Mouse (Mus musculus): ENCODE measurements around the gene Nfkb1. TPM values are rescaled to one million over a fixed set of nuclear protein-coding genes. Genes with fewer than 3 reads are reported as not detected.

The Nfkb1 gene
- total RNA-seq, 1 experiment from 2014 or later: 259 TPM

DNA sequence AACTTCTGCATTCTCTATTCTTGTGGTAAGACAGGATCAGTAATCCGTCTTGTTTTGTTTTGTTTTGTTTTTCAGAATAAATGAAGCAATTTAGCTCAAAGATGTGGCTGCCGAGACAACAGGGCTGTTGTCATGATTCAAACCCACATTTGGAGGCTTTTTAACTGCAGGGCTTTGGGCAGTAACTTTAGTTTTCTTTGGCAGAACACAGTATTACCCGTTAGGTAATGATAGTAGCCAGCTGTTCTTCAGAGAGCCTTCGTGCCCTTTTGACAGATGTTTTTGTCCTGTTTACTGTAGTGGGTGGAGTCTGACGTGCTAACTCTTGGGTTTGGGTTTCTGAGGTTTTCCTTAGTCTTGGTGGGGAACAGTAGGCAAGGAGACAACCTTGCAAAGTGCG lies 118.3 kb downstream of the Nfkb1 start:
- ATAC-seq (replicated peaks; ENCODE audit: insufficient number of reproducible peaks, low FRiP score, low TSS enrichment, poor library complexity, severe bottlenecking): no peak

DNA sequence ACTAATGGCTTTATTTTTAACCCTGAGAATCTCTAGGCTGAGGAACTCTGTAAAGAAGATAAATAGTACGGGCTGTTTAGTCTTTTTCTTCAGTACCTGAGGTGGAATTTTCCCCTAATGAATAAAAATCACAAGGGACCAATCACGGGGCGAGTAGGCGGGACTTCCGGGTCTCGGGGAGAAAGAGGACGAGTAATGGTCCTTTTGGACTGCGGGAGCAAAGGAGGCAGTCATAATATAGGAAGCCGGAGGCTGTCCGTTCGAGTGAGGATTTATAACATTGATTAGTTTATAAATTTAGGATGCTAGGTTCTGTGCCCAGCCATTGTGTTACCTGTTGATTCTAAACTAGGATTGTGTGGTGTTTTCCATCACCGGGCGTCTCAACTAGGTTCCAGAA lies 119.8 kb downstream of the Nfkb1 start:
- no peak for ATAC-seq (replicated peaks; ENCODE audit: insufficient number of reproducible peaks, low FRiP score, low TSS enrichment, poor library complexity, severe bottlenecking)

DNA sequence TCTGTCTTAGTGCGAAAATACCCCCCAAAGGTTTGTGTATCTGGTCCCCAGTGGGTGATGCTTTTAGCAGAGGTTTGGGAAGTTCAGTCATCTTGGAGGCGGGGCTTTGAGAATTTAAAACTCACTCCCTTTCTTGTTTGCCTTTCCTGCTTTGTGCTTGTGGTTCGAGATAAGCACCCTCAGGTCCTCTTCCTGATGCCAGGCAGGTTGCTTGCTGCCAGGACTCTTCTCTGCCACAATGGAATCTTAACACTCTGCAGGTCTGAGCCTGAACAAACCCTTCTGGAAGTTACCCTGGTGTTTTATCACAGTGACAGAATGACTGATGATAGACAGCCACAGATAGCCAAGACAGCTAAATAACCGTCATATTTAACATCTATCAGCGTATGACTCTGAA lies 122.7 kb downstream of the Nfkb1 start:
- no peak for ATAC-seq (replicated peaks; ENCODE audit: insufficient number of reproducible peaks, low FRiP score, low TSS enrichment, poor library complexity, severe bottlenecking)

DNA sequence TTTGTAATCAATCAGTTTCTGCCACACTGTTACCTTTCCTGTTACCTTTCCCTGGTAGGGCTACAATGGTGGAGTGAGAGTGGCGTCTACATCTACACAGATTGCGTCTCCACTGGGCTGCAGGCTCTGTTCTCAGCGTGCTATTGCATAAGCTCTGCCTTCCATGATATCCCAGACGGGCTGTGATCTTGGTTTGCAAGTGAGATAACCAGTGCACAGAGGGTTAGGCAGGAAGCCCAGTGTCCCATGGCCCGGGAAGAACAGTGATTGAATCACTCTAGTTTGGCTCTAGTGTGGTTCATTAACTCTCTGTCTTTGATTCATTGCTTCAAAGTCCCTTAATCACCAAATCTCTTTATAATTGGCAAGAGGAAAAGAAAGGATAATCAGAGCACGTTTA lies 123.5 kb downstream of the Nfkb1 start:
- ATAC-seq (replicated peaks; ENCODE audit: insufficient number of reproducible peaks, low FRiP score, low TSS enrichment, poor library complexity, severe bottlenecking): no peak

DNA sequence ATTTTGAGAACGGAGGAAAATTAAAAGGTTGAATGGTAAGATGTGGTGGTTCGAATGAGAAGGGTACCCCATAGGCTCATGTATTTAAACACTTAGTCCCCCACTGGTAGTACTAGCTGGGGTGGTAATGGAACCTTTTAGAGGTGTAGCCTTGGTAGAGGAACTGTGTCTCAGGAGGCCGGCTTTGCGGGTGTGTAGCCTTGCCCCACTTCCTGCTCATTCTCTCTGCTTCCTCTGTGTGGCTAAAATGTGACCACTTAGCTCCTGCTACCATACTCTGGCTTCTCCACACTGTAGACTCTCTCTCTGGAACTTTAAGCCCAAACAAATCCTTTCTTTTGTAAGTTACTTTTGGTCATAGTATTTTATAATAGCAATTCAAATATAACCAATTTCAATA lies 126.0 kb downstream of the Nfkb1 start:
- peak; percentile 80 for ATAC-seq (replicated peaks; ENCODE audit: insufficient number of reproducible peaks, low FRiP score, low TSS enrichment, poor library complexity, severe bottlenecking)

DNA sequence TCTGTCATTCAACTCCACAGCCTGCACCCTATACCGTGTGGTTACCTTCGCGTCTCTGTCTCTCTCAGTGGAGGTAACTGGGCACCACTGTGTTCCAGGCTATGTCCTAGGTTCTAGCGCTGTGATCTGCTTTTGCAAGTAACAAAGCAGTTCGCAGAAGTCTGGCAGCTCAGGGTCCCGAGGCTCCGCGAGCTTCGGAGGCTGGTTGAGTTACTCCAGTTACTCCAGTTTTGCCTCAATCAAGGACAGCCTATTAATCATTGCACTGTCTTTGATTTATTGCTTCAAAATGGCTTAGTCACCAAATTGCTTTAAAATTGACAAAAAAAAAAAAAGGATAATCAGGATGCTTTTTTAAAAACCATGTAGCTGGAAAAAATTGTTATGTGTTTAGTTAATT lies 126.6 kb downstream of the Nfkb1 start:
- no peak for ATAC-seq (replicated peaks; ENCODE audit: insufficient number of reproducible peaks, low FRiP score, low TSS enrichment, poor library complexity, severe bottlenecking)

DNA sequence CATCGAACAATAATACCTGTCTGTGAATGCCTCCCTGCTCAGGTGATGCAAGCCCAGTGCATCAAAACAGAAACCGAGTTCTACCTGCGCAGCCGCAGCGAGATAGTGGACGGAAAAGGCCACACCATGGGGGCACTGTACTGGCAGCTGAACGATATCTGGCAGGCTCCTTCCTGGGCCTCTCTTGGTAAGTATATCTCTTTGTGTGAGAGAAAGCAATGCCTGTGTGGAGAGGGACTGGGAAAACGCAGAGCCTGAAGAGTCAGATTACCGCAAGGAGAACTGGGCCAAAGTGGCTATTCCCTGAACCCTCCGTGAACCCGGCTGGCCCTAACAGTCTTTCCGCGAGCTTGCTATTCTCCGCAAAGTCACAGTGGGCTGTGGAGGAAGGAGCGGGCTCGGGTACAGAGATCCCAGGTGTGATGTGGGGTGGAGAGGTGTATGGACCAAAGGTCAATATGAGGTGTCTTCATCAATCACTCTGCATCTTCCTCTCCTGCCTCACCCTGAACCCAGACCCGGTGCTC lies 128.1 kb downstream of the Nfkb1 start:
- no peak for ATAC-seq (replicated peaks; ENCODE audit: insufficient number of reproducible peaks, low FRiP score, low TSS enrichment, poor library complexity, severe bottlenecking)

DNA sequence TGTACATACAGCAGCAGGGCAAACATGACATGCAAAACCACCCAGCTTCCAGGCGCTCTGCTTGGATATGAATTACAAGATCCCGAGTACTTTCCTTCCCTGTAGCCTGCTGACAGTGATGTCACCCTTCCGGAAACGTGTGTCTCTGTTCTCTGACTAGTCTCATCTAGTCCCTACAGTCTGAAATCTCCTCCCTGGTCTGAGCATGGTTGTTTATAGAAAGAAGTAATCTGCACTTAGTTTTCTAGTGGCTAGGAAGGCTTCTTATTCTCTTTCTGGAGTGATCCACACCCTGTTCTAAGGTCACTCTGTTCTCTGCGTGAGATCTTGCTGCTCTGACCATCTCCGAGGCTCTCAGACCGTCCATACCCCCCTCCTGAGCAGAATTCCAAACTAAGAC lies 129.3 kb downstream of the Nfkb1 start:
- ATAC-seq (replicated peaks; ENCODE audit: insufficient number of reproducible peaks, low FRiP score, low TSS enrichment, poor library complexity, severe bottlenecking): no peak

DNA sequence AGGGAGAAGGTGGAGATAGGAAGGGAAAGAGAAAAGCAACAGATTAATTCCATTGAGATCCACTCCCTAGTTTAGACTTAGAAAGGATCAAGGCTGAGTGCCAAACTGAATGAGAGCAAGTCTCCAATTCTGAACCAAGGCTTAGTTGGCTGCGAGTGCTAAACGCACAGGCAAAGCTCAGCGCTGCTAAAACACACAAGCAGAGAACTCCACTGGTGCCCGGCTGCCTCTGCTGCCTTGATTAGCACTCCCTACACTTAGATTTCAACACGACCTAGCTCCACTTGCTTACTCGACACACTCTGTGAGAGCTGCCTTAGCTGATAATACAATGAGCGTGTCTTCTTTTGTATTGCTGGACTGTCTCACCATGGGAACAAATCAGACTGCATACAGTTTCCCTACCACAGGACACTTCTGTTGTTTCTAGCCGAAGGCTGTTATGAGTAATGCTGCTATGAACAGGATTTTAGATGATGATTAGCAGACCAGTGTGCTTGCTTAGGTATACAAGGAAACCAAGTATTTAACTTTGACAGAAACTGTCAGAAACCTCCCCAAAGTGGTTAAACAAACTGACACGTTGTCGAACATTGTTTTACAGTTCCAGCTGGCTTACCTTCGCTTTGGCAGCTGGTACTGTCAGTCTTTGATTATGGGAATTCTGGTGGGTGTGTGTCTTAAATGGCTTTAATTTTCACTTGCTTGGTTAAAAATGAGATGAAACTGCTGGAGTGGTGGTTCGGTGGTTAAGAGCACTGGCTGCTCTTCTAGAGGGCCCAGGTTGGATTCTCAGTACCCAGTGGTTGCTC lies 134.3 kb downstream of the Nfkb1 start:
- ATAC-seq (replicated peaks; ENCODE audit: insufficient number of reproducible peaks, low FRiP score, low TSS enrichment, poor library complexity, severe bottlenecking): no peak

DNA sequence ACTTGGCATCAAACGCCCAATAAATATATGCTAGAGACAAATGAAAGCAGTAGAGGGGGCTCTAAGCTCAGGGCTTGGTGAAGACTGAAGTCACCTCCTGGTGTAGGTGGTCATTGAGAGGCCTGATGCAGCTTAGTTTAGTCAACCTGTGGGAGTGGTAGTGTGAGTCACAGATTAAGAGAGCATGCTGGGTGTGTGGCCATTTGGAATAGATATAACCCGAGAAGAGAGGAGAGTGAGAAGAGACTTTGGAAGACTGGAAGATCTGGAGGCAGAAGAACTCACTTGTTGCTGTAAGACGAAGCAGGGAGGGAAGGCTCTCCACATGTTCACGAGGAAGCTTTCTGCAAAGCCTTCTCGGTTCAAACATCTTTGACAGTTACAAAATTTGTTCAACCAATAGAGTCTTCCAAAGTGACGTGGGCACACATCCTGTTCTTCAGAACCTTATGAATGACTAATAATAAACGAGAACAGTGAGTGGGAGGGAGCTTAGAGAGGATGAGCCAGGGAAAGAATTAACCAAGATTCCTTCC lies 135.2 kb downstream of the Nfkb1 start:
- no peak for ATAC-seq (replicated peaks; ENCODE audit: insufficient number of reproducible peaks, low FRiP score, low TSS enrichment, poor library complexity, severe bottlenecking)

DNA sequence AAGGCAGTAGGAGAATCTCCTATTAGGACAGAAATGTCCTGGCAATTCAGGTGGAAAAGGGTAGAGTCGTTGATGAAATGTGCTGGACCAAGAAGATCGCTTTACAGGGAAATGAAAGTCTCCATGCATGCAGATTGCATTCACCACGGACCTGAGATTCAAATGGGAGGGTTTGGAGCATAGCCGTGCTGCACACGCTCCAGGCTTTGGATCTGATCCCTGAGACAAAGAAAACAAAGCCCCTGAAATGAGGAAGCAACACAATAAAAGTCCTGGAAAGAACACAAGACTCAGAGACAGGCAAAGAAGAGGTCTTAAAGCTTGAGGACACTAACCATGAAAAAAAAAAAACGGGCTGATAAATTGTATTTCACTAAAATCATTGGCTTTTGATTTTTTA lies 136.2 kb downstream of the Nfkb1 start:
- ATAC-seq (replicated peaks; ENCODE audit: insufficient number of reproducible peaks, low FRiP score, low TSS enrichment, poor library complexity, severe bottlenecking): no peak

DNA sequence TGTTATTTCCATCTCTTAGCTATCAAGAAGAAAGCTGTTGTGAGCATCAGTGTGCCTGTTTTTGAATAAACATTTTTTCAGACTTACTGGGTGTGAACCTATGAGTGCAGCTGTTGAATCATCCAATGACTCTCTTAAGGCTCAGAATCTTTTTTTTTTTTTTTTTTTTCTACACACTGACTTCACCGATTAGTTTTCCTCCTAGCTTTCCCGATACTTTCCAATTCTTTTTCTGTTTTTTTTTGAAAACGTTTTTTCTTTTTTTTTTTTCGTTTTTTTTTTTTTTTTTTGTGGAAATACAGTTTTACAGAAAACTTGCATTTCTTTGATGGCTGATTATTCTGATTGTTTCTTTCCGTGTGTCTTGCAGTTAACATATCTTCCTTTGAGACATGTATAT lies 138.5 kb downstream of the Nfkb1 start:
- ATAC-seq (replicated peaks; ENCODE audit: insufficient number of reproducible peaks, low FRiP score, low TSS enrichment, poor library complexity, severe bottlenecking): no peak

DNA sequence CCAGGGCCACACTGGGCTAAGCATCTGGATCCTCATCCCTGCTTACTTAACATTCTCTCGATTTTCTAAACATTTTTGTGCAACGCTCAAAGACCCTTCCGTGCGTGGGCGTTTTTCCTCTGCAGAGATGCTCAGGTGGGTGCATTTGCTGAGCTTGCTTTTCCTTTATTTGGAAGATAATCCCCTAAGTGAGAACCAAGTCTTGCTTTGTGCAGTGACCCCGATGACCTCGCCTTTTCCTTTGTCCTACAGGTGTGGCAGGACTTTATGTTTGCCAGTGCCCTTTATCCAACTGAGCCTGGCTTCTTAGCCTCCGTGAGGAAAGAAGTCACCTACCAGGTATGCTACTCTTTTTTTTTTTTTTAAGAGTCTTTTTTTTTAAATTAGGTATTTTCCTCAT lies 144.0 kb downstream of the Nfkb1 start:
- no peak for ATAC-seq (replicated peaks; ENCODE audit: insufficient number of reproducible peaks, low FRiP score, low TSS enrichment, poor library complexity, severe bottlenecking)

DNA sequence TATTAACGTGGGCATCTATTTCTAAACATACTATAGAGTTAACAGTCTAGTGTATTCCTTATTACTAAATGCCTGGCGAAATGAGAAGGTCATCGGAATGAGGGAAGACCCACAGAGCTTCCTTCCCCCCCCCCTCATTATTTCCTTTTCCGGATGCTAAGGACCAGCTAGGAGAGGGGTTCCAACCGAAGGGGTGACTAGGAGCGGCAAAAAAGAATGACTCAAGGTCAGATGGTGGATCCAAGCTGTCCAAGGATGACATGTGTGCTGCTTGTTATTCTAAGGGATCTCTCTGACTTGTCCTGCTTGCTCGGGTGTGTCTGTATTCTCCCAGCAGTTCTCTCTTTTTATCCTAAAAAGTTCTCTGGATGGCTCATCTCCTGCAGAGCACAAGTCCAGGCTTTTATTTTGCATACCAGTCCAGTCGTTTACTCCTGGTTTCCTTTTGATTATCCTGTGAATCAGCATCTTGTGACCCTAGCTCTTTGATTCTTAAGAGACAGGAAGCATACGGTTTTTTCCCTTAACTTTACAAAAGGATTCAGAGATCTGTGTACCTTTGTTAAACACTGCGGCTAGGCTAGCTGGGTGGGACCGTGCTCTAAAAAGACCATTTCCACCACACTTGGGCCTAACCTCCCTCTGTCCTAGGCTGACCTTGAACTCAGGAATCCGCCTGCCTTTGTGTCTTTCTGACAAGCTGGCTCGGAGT lies 145.0 kb downstream of the Nfkb1 start:
- ATAC-seq (replicated peaks; ENCODE audit: insufficient number of reproducible peaks, low FRiP score, low TSS enrichment, poor library complexity, severe bottlenecking): no peak

Other genes with a start within 250 kb of the Nfkb1 start
- gene Manba, start 205.9 kb downstream of the Nfkb1 start, total RNA-seq (2017): 41.5 to 56.4 TPM (median 47.4 TPM) in 3 replicates
- 0.87 to 1.8 TPM in 2 of 3 replicates, not detected in the other for gene Slc39a8, start 133.7 kb upstream of the Nfkb1 start, total RNA-seq (2017)